Mouse (Mus musculus): Measurements from ENCODE around the gene Ep400.

GRCm38 (mm10) chr5:110682041-110682440, 88.5 kb downstream of the Ep400 start:
- no peak for TF ChIP-seq CTCF (IDR thresholded peaks at IDR 0.05; ENCODE audit: low read depth)
- no peak for TF ChIP-seq EP300 (optimal IDR thresholded peaks at IDR 0.05)
